Comparison of ENCODE assay signal across 15 mouse cellular contexts in the genomic region with DNA sequence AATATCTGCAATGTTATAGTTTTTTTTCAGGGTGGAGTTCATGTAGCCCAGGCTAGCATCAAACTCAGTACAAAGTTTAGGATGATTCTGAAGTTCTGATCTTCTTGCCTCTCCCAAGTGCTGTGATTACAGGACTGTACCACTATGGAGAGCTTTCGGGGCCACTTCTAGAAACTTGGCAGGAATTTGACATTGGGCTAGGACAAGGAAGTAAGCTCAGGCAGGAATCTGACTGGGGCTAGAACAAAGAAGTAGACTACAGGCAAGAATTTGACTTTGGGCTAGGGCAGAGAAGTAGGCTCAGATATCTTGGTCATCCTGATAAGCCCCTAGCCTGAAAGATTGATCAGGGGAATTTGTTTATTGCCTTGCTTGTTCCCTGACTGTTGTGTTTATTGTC.
"Had no signal": no experiment of that assay in that cellular context is flagged by ENCODE, and none has a peak within 500 bp of the region (broad histone marks: within the 10 kb centered on the region; RNA-seq: fewer than 3 reads in every experiment).

No protein-coding gene starts in this region.

- DNase-seq: retina, postnatal 1 day; right cerebral cortex, adult 18-20 months; right cerebral cortex, postnatal 14 days; right cerebral cortex, postnatal 25 days; right cerebral cortex, postnatal 4 days; spleen, adult 18-20 months; thymus, adult 18-20 months; thymus, adult 2 months; thymus, postnatal 14 days; thymus, postnatal 25 days; thymus, postnatal 36 days; thymus, postnatal 4 days had no signal

- H3K36me3 ChIP-seq: neural tube, embryonic 15.5 days; stomach, embryonic 15.5 days had no signal

- H3K27me3 ChIP-seq: neural tube, embryonic 15.5 days; stomach, embryonic 15.5 days had no signal

- H3K9me3 ChIP-seq: neural tube, embryonic 15.5 days; stomach, embryonic 15.5 days had no signal

- H3K4me3 ChIP-seq: neural tube, embryonic 15.5 days; stomach, embryonic 15.5 days had no signal

- H3K9ac ChIP-seq: neural tube, embryonic 15.5 days; stomach, embryonic 15.5 days had no signal

- H3K27ac ChIP-seq: neural tube, embryonic 15.5 days; stomach, embryonic 15.5 days; stomach, postnatal 0 days had no signal

- H3K4me1 ChIP-seq: neural tube, embryonic 15.5 days; stomach, embryonic 15.5 days had no signal
